Mouse (Mus musculus): ENCODE data around the gene Dst. TPM values are rescaled to one million over a fixed set of nuclear protein-coding genes. Genes with fewer than 3 reads are reported as not detected.

Gene Dst
- total and polyA plus RNA-seq, 3 experiments = 0.08 to 0.60 TPM; not detected in 1

GRCm38 (mm10) chr1:34251137-34251536 lies 343.1 kb downstream of the Dst start:
- H3K36me3 ChIP-seq (ENCODE audit: control insufficient read depth in 1 of 2, insufficient read depth in 2 of 2, low read length in 2 of 2) = no peaks in the 10 kb centered on the region
- DNase-seq (ENCODE audit: low read depth, low spot score) = no peak

GRCm38 (mm10) chr1:34252267-34252666 lies 344.2 kb downstream of the Dst start:
- H3K9me3 ChIP-seq (replicated peaks; ENCODE audit: insufficient read depth, low read length) = no peaks in the 10 kb centered on the region
- H3K4me1 ChIP-seq (ENCODE audit: control insufficient read depth in 1 of 2, insufficient read depth in 2 of 2, low read length in 2 of 2) = no peaks in the 10 kb centered on the region
- H3K36me3 ChIP-seq (ENCODE audit: control insufficient read depth in 1 of 2, insufficient read depth in 2 of 2, low read length in 2 of 2) = no peaks in the 10 kb centered on the region
- no peak overlapping the region for H3K9ac ChIP-seq (ENCODE audit: control insufficient read depth, low read depth, low read length, poor library complexity, severe bottlenecking)
- H3K27ac ChIP-seq (ENCODE audit: control insufficient read depth, low read depth, low read length) = no peak overlapping the region
- TF ChIP-seq RAD21 (IDR thresholded peaks at IDR 0.05; ENCODE audit: low read depth, low read length) = no peak
- no peak for TF ChIP-seq USF2 (IDR thresholded peaks at IDR 0.05; ENCODE audit: borderline replicate concordance in 1 of 2, insufficient read depth in 1 of 2, low read depth in 1 of 2, low read length in 2 of 2)
- no peak for TF ChIP-seq ZKSCAN1 (IDR thresholded peaks at IDR 0.05; ENCODE audit: low read depth, low read length)
- no peaks in the 10 kb centered on the region for H3K79me2 ChIP-seq (ENCODE audit: control insufficient read depth, insufficient read depth, low read length, poor library complexity)
- no peaks in the 10 kb centered on the region for H3K27me3 ChIP-seq (ENCODE audit: control insufficient read depth in 1 of 2, insufficient read depth in 2 of 2, low read length in 2 of 2)
- no peak for DNase-seq (ENCODE audit: low read depth, low spot score)
- no peak overlapping the region for H3K4me3 ChIP-seq (ENCODE audit: control insufficient read depth in 1 of 2, insufficient read depth in 1 of 2, low read depth in 2 of 2, low read length in 2 of 2)

More at GRCm38 (mm10) chr1:34251137-34251536, 343.1 kb downstream of the Dst start:
- TF ChIP-seq MYB (IDR thresholded peaks at IDR 0.05; ENCODE audit: low read depth, low read length) = no peak
- TF ChIP-seq MAFK (IDR thresholded peaks at IDR 0.05; ENCODE audit: borderline replicate concordance, low read depth, low read length) = no peak
- TF ChIP-seq JUND (IDR thresholded peaks at IDR 0.05; ENCODE audit: low read depth, low read length) = no peak
- TF ChIP-seq CHD2 (IDR thresholded peaks at IDR 0.05; ENCODE audit: low read length) = no peak
- TF ChIP-seq MAX (IDR thresholded peaks at IDR 0.05; ENCODE audit: low read length) = no peak
- no peak for TF ChIP-seq ETS1 (IDR thresholded peaks at IDR 0.05; ENCODE audit: low read depth, low read length)
- TF ChIP-seq KAT2A (conservative IDR thresholded peaks at IDR 0.05; ENCODE audit: low read depth, low read length) = no peak
- TF ChIP-seq EP300 (IDR thresholded peaks at IDR 0.05; ENCODE audit: low read depth in 1 of 2, low read length in 2 of 2) = no peak
- no peak for TF ChIP-seq MXI1 (IDR thresholded peaks at IDR 0.05; ENCODE audit: low read depth, low read length)
- no peak for TF ChIP-seq MYC (IDR thresholded peaks at IDR 0.05; ENCODE audit: low read depth, low read length)
- no peak for TF ChIP-seq E2F4 (IDR thresholded peaks at IDR 0.05; ENCODE audit: borderline replicate concordance, low read depth, low read length)
- TF ChIP-seq ZC3H11A (IDR thresholded peaks at IDR 0.05; ENCODE audit: low read depth, low read length) = no peak
- no peak for TF ChIP-seq ZNF384 (IDR thresholded peaks at IDR 0.05; ENCODE audit: low read depth, low read length)
- TF ChIP-seq GATA1 (IDR thresholded peaks at IDR 0.05; ENCODE audit: low read depth, low read length) = no peak
- no peak for TF ChIP-seq NRF1 (IDR thresholded peaks at IDR 0.05; ENCODE audit: insufficient read depth, low read depth, low read length, poor library complexity, severe bottlenecking)
- TF ChIP-seq TAL1 (IDR thresholded peaks at IDR 0.05; ENCODE audit: low read length) = no peak
- TF ChIP-seq BHLHE40 (IDR thresholded peaks at IDR 0.05; ENCODE audit: borderline replicate concordance, low read depth, low read length) = no peak
- no peak for TF ChIP-seq SIN3A (IDR thresholded peaks at IDR 0.05; ENCODE audit: low read length)
- Histone ChIP-seq H3K9ac (ENCODE audit: control insufficient read depth, low read depth, low read length, poor library complexity, severe bottlenecking) (no peak overlapping the region), H3K27ac (ENCODE audit: control insufficient read depth, low read depth, low read length) (no peak overlapping the region), H3K79me2 (ENCODE audit: control insufficient read depth, insufficient read depth, low read length, poor library complexity) (no peaks in the 10 kb centered on the region), H3K4me3 (ENCODE audit: control insufficient read depth in 1 of 2, insufficient read depth in 1 of 2, low read depth in 2 of 2, low read length in 2 of 2) (no peak overlapping the region), H3K27me3 (ENCODE audit: control insufficient read depth in 1 of 2, insufficient read depth in 2 of 2, low read length in 2 of 2) (no peaks in the 10 kb centered on the region), H3K9me3 (replicated peaks; ENCODE audit: insufficient read depth, low read length) (no peaks in the 10 kb centered on the region), H3K4me1 (ENCODE audit: control insufficient read depth in 1 of 2, insufficient read depth in 2 of 2, low read length in 2 of 2) (no peaks in the 10 kb centered on the region)

Data from MEL (cell line).